Mouse (Mus musculus) embryonic facial prominence, embryonic 13.5 days (tissue): ENCODE data around the gene Haghl. TPM values are rescaled to one million over a fixed set of nuclear protein-coding genes. Genes with fewer than 3 reads are reported as not detected.
"Not testable (repeated sequence)": the region's sequence is repeated elsewhere in the genome, so short reads cannot be mapped to it uniquely, and the experiment has no call there.

Experiments used
- ATAC-seq: fragments of 200-750 bp; cut with Nextera tagmentation; 2 replicates; pipeline ENCODE4 v1.8.0; 2017; ENCODE audit warnings: low read depth; ENCODE audit not compliant: insufficient number of reproducible peaks, insufficient read depth, low FRiP score, low TSS enrichment
- H3K27ac ChIP-seq: fragments of 300-500 bp; sonication (generic); 2 replicates; pipeline ENCODE4 v1.5.1; 2015; ENCODE audit warnings: moderate library complexity, mild to moderate bottlenecking, inconsistent platforms
- H3K27me3 ChIP-seq: fragments of 300-500 bp; sonication (generic); 2 replicates; pipeline ENCODE4 v1.6.1; 2015; ENCODE audit warnings: mild to moderate bottlenecking, inconsistent platforms
- H3K36me3 ChIP-seq: fragments of 300-500 bp; sonication (generic); 2 replicates; pipeline ENCODE4 v1.6.1; 2015; ENCODE audit warnings: mild to moderate bottlenecking, inconsistent platforms
- H3K4me1 ChIP-seq: fragments of 300-500 bp; sonication (generic); 2 replicates; pipeline ENCODE4 v1.6.1; 2015; ENCODE audit warnings: inconsistent platforms
- H3K4me2 ChIP-seq: fragments of 300-500 bp; sonication (generic); 2 replicates; pipeline ENCODE4 v1.6.1; 2015; ENCODE audit warnings: moderate library complexity, mild to moderate bottlenecking, inconsistent platforms
- H3K4me3 ChIP-seq: fragments of 300-500 bp; sonication (generic); 2 replicates; pipeline ENCODE4 v1.5.1; 2015; ENCODE audit warnings: mild to moderate bottlenecking, inconsistent platforms
- H3K9ac ChIP-seq: fragments of 300-500 bp; sonication (generic); 2 replicates; pipeline ENCODE4 v1.6.1; 2015; ENCODE audit warnings: mild to moderate bottlenecking, inconsistent platforms
- H3K9me3 ChIP-seq: fragments of 300-500 bp; sonication (generic); 2 replicates; pipeline ENCODE4 v1.6.1; 2016; ENCODE audit warnings: inconsistent platforms
- WGBS: fragments of 180-500 bp; shearing (Covaris S2); methylation state at CpG from one replicate; pipeline ENCODE4 v1.1.7; 2015; ENCODE audit warnings: mixed read lengths; 5-methylcytosine and 5-hydroxymethylcytosine counted together
- polyA plus RNA-seq: library from polyadenylated mRNA; unstranded; fragments of >200 nt; fragmentation: Nextera tagmentation; extraction: Ambion mirVana; gene quantifications from 2 replicates; pipeline ENCODE4 v1.2.1, GENCODE M21; 2015

Haghl gene
- polyA plus RNA-seq, 1 experiment from 2014 or later = 89.5 TPM

DNA sequence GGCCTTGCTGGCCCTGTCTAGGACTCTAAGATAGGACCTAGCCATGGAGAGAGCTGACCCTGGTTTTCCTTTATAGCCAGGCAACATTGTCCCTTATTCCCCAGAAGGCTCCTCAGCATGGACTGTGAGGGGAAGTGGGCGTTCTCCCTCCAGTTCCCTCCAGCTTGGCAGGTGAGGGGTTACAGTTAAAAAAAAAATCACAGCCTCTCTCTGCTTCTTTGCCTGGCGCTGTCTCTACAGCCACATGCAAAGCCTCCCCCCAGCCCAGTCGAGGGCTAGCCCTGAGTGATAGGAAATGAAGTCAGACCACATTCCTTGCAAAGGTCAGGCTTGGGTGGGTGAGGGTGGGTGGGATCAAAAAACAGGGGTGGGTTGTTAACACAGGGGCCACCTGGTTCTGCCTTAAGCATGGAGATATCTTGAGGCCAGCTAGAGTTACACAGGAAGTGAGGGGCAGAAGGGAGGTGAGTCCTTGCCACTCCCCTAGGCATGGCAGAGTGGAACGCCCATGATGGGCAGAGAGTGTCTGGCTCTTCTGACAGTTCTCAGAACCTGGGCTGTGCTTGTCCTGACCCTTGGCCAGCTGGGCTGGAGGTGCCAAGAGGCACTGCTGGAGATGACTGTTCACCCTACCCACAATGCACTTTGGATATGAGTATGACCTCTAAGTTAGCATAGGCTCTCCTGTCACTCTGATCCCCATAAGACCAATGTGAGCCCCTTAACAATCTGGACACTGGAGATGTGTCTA is 29.7 kb downstream of the Haghl start:
- no peaks in the 10 kb centered on the region for H3K36me3 ChIP-seq
- H3K27me3 ChIP-seq = no peaks in the 10 kb centered on the region
- peaks cover 12% of the 10 kb centered on the region for H3K4me1 ChIP-seq
- no peak overlapping the region for H3K4me2 ChIP-seq
- 24% methylated on average over 4 of the region's 4 CpGs for WGBS
- no peak overlapping the region for H3K27ac ChIP-seq
- H3K4me3 ChIP-seq = no peak overlapping the region
- no peak for ATAC-seq
- H3K9me3 ChIP-seq = no peaks in the 10 kb centered on the region
- no peak overlapping the region for H3K9ac ChIP-seq

DNA sequence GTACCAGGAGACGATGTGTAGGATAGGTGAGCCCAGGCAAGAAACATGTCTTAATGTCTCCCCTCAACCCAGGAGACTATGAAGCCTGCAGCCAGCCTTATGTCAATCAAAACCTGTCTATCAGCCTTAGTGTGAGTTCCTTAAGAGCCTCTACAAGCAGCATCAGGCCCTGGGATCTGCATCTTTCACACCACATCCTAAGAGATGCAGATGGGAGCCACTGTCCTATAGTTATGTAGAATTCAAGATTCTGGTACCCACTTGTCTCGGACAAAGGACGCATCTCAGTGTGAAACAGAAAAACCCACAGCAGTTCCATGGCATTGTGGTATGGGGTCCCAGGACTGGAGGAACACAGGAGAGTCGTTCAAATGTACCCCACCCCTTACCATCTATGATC is 30.4 kb downstream of the Haghl start:
- no peaks in the 10 kb centered on the region for H3K27me3 ChIP-seq
- H3K9ac ChIP-seq = peak overlapping the region; percentile 21; the same call in 1 of the 2 replicates
- H3K4me3 ChIP-seq = no peak overlapping the region
- H3K4me2 ChIP-seq = no peak overlapping the region
- no peak for ATAC-seq
- no peaks in the 10 kb centered on the region for H3K9me3 ChIP-seq
- H3K4me1 ChIP-seq = peaks cover 12% of the 10 kb centered on the region
- H3K36me3 ChIP-seq = no peaks in the 10 kb centered on the region
- no peak overlapping the region for H3K27ac ChIP-seq
- WGBS = 77% methylated on average over 4 of the region's 4 CpGs

DNA sequence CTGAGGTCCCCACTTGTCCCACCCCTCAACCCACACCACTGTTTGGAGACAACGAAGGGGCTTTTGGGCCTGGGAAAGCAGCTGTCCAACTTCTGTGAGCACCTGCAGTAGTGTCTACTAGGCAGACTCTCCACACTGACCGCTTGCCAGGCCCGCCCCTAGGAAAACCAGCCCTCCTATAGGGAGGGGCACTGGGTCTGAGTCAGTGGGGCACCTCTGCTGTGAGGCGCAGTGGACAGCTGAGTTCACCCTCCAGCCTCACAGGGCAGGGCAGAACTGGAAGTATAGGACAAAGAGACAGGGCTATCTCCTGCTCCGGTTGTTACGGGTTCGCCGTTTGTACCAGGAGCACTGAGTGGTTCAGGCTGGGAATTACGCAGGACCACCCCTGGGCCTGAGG is 31.2 kb downstream of the Haghl start, which contains the start of gene Msln:
TSS of gene Msln (minus strand) at position 138 of the 400 bp plus-strand sequence.
- no peak within 1 kb of the TSS for H3K4me3 ChIP-seq
- no peaks in the 10 kb centered on the region for H3K36me3 ChIP-seq
- ATAC-seq = no peak
- WGBS = 83% methylated on average over 9 of the region's 9 CpGs
- no peak within 1 kb of the TSS for H3K4me2 ChIP-seq
- H3K9me3 ChIP-seq = no peaks in the 10 kb centered on the region
- H3K27ac ChIP-seq = no peak within 1 kb of the TSS
- peaks cover 12% of the 10 kb centered on the region for H3K4me1 ChIP-seq
- no peaks in the 10 kb centered on the region for H3K27me3 ChIP-seq
- H3K9ac ChIP-seq = peak within 1 kb of the TSS; percentile 21; the same call in 1 of the 2 replicates

DNA sequence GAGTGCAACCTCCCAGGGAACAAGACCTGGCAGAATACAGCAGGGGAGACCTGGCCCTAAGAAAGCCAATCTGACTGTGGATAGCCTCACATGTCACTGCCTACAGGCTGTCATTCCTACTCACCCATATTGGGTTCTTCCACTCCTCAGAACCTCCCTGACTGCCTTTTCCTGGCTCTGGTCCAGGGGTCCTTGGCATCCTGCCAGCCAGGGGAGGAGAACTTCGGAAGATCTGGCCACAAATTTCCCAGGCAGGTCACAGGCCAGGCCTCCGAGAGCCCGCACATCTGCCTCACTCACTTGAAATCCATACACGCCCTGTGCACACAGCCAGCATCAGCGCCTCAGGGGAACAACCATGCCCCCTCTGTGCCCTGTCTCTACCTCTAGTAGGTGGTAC is 34.0 kb downstream of the Haghl start:
- no peaks in the 10 kb centered on the region for H3K36me3 ChIP-seq
- WGBS = 37% methylated on average over 5 of the region's 5 CpGs
- ATAC-seq = no peak
- H3K27me3 ChIP-seq = 0 out of 2 replicates have a peak, but pooled peaks cover 3% of the 10 kb centered on the region
- no peak overlapping the region for H3K27ac ChIP-seq
- H3K9me3 ChIP-seq = no peaks in the 10 kb centered on the region
- no peak overlapping the region for H3K4me2 ChIP-seq
- peak overlapping the region; percentile 54 for H3K9ac ChIP-seq
- H3K4me3 ChIP-seq = no peak overlapping the region
- peaks cover 12% of the 10 kb centered on the region for H3K4me1 ChIP-seq

DNA sequence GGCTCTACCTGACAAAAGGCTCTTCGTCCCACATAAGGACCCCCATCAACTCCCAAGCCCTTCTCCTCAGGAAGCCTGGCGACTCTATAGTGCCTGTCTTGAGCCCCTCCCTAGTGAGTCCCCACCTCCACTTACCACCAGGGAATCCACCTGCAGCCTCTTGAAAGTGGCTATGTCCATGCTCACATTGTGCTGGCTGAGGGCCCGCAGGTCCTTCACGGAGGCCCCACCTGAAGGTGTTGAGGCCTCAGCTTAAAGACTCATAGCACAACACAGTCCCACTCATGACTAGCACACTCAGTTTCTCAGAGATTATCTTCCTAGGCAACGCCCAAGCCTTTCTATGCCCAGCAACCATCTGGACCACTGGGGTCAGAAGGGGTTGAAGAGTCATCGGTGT is 36.2 kb downstream of the Haghl start:
- H3K27ac ChIP-seq = no peak overlapping the region
- H3K9ac ChIP-seq = no peak overlapping the region
- no peaks in the 10 kb centered on the region for H3K9me3 ChIP-seq
- 0 out of 2 replicates have a peak, but pooled peaks cover 3% of the 10 kb centered on the region for H3K27me3 ChIP-seq
- no peak overlapping the region for H3K4me3 ChIP-seq
- H3K4me2 ChIP-seq = no peak overlapping the region
- 77% methylated on average over 6 of the region's 6 CpGs for WGBS
- no peaks in the 10 kb centered on the region for H3K36me3 ChIP-seq
- no peak for ATAC-seq
- H3K4me1 ChIP-seq = peaks cover 8% of the 10 kb centered on the region

DNA sequence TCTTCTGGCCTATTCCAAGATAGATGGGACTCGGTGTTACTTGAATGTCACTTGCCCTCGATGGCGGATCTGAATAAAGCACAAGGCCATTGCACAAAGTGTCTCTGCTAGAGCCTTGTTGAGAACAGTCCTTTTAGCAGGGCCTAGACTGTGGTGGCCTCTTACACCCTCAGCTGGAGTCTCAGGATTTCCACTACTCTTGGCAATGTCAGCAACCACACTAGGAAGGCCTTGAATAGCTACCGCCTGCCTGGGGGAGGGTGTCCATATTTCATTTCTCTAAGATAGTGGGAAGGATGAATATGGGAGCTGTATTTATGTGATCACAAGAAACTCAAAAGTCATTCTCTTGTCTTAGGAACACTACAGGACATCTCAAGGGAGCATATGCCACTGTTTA is 37.2 kb downstream of the Haghl start:
- H3K36me3 ChIP-seq = no peaks in the 10 kb centered on the region
- H3K27ac ChIP-seq = no peak overlapping the region
- peaks cover 8% of the 10 kb centered on the region for H3K4me1 ChIP-seq
- H3K4me3 ChIP-seq = no peak overlapping the region
- H3K4me2 ChIP-seq = no peak overlapping the region
- H3K9ac ChIP-seq = no peak overlapping the region
- H3K27me3 ChIP-seq = 0 out of 2 replicates have a peak, but pooled peaks cover 3% of the 10 kb centered on the region
- 94% methylated on average over 4 of the region's 4 CpGs for WGBS
- no peaks in the 10 kb centered on the region for H3K9me3 ChIP-seq
- no peak for ATAC-seq

DNA sequence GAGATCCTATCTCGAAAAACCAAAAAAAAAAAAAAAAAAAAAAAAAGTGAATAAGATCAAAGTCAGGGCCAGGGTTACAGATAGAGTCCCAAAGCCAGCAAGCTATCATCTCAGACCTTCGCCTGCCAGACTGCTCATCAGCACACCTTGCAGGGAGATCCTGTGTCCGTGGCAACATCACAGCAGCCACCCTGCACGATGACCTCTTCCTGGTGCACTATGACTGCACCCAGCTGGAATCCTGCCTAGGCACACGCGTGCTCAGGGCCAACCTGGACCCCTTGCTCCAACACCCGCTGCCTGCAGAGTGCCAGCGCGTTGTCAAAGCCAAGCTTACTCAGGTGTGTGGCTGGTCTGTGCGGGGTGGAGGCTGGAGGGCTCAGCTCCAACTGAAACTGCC is 41.2 kb downstream of the Haghl start:
- Histone ChIP-seq H3K9ac (no peak overlapping the region), H3K4me1 (no peaks in the 10 kb centered on the region), H3K27me3 (0 out of 2 replicates have a peak, but pooled peaks cover 3% of the 10 kb centered on the region), H3K4me3 (no peak overlapping the region), H3K4me2 (no peak overlapping the region), H3K9me3 (no peaks in the 10 kb centered on the region), H3K27ac (no peak overlapping the region), H3K36me3 (no peaks in the 10 kb centered on the region)
- whole genome bisulfite sequencing = 80% methylated on average over 10 of the region's 10 CpGs
- ATAC-seq = no peak

DNA sequence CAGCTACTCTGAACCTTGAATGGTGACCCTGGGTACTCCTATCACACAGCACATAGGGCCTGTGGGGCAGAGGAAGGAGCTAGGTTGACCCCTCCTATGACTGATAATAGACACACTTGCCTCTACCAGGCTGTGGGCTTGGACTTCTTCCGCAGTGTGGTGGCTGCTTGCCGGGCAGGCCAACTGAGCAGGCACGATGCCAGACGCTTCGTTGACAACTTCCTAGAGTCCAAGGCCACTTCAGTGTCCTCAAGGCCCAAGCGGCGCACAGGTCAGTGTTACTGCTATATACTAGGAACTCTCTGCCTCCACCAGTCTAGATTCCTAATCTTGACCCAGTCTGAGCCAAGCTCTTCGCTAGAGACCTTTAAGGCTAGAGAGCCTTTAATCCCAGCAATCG is 41.6 kb downstream of the Haghl start:
- H3K4me3 ChIP-seq = no peak overlapping the region
- H3K4me2 ChIP-seq = no peak overlapping the region
- H3K9me3 ChIP-seq = no peaks in the 10 kb centered on the region
- no peaks in the 10 kb centered on the region for H3K4me1 ChIP-seq
- no peaks in the 10 kb centered on the region for H3K36me3 ChIP-seq
- no peak overlapping the region for H3K9ac ChIP-seq
- 92% methylated on average over 9 of the region's 9 CpGs for WGBS
- 0 out of 2 replicates have a peak, but pooled peaks cover 3% of the 10 kb centered on the region for H3K27me3 ChIP-seq
- no peak for ATAC-seq
- no peak overlapping the region for H3K27ac ChIP-seq

DNA sequence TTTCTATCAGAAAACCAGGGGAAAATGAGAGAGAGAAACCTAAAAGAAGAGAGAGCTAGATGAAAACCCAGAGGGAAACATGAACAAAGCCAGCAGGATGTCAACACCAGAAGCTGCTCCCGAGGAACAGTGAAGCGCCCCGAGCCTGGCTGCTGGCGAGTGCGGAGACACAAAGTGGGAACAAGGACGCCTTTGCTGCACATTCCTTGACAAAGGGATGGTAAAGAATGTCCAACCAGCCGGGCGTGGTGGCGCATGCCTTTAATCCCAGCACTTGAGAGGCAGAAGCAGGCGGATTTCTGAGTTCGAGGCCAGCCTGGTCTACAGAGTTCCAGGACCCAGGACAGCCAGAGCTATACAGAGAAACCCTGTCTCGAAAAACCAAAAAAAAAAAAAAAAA is 44.0 kb downstream of the Haghl start:
- not testable (repeated sequence) for H3K27me3 ChIP-seq, H3K27ac ChIP-seq, H3K4me2 ChIP-seq, ATAC-seq, H3K4me1 ChIP-seq, H3K9ac ChIP-seq, H3K36me3 ChIP-seq, H3K4me3 ChIP-seq, H3K9me3 ChIP-seq
- WGBS = 71% methylated on average over 12 of the region's 12 CpGs

DNA sequence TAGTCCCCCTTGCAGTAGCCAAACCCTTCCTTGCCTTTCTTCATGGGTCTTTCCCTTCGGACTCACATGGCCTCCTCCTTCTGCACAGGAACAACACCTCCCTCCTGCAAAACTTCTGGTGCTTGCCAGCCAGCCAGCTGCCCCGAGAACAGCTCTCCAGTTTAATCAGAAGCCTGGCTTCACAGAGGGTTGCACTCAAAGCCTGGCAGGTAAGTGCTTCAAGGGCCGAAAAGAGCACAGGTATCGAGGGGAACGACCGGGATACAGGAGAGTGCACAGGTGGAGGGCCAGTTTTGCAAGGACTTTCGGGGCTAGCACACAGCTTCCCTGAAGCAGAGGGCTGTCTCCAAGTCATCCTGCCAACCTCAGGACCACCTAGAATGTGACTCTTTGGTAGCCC is 46.6 kb downstream of the Haghl start:
- ATAC-seq = no peak
- WGBS = 81% methylated on average over 7 of the region's 7 CpGs

DNA sequence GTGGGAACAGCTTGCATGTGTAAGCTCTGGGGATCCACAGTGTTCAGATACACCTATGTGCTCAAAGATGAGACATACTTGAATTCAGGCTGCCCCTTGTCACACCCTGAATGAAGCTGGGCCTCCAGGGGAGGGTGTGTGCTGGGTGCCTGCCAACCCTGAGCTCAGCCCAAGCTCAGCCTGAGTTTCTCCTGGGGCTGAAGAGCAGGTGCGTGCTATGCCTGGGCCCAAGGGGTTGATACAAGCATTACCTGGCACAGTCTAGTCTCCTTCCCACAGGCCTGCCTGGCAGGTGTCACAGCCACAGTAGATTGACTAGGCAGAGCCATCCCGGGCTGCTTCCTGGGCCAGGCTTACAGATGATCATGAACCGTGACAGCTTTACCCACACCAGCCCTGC is 49.7 kb downstream of the Haghl start, which contains the start of gene Mslnl:
TSS of gene Mslnl (plus strand) at position 298 of the 400 bp plus-strand sequence.
- Histone ChIP-seq H3K4me3 (no peak within 1 kb of the TSS), H3K4me2 (no peak within 1 kb of the TSS), H3K36me3 (peaks cover 7% of the 10 kb centered on the region; the same call in 1 of the 2 replicates), H3K27ac (no peak within 1 kb of the TSS), H3K4me1 (no peaks in the 10 kb centered on the region), H3K9me3 (no peaks in the 10 kb centered on the region), H3K27me3 (no peaks in the 10 kb centered on the region), H3K9ac (peak within 1 kb of the TSS; percentile 36; the same call in 1 of the 2 replicates)
- WGBS = 58% methylated on average over 3 of the region's 3 CpGs
- no peak for ATAC-seq

More for the DNA sequence above, 46.6 kb downstream of the Haghl start:
- H3K27ac ChIP-seq = no peak overlapping the region
- H3K27me3 ChIP-seq = no peaks in the 10 kb centered on the region
- H3K4me1 ChIP-seq = no peaks in the 10 kb centered on the region
- H3K4me3 ChIP-seq = no peak overlapping the region
- H3K4me2 ChIP-seq = no peak overlapping the region
- H3K9ac ChIP-seq = no peak overlapping the region
- no peaks in the 10 kb centered on the region for H3K9me3 ChIP-seq
- no peaks in the 10 kb centered on the region for H3K36me3 ChIP-seq

DNA sequence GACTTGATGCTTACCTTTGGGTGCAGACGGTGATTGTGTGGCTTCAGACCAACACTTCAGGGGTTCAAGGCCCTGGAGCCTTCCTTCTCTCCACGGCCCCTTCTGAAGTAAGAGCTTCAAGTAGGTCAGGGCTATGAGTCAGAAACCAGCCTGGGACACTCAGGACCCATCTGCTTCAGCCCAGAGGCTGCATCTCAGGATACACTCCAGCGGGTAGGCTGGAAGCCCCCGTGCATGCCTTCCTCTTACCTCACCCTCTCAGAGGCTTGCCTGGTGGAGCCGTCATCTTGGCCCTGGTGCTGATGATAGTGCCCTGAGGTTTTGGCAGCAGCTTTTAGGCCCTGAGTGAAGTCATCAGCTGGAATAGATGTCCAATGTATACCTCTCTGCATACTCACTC is 50.2 kb downstream of the Haghl start:
- no peak for ATAC-seq
- no peak overlapping the region for H3K4me3 ChIP-seq
- no peaks in the 10 kb centered on the region for H3K27me3 ChIP-seq
- no peak overlapping the region for H3K27ac ChIP-seq
- WGBS = 79% methylated on average over 5 of the region's 5 CpGs
- no peak overlapping the region for H3K4me2 ChIP-seq
- peaks cover 12% of the 10 kb centered on the region for H3K36me3 ChIP-seq
- H3K9ac ChIP-seq = peak overlapping the region; percentile 36; the same call in 1 of the 2 replicates
- no peaks in the 10 kb centered on the region for H3K9me3 ChIP-seq
- no peaks in the 10 kb centered on the region for H3K4me1 ChIP-seq
